Mouse (Mus musculus): Measurements from ENCODE around the gene Map4k1. TPM values are rescaled to one million over a fixed set of nuclear protein-coding genes. Genes with fewer than 3 reads are reported as not detected.

Gene Map4k1
- polyA plus RNA-seq, 1 experiment from 2014 or later: 4.7 TPM

DNA sequence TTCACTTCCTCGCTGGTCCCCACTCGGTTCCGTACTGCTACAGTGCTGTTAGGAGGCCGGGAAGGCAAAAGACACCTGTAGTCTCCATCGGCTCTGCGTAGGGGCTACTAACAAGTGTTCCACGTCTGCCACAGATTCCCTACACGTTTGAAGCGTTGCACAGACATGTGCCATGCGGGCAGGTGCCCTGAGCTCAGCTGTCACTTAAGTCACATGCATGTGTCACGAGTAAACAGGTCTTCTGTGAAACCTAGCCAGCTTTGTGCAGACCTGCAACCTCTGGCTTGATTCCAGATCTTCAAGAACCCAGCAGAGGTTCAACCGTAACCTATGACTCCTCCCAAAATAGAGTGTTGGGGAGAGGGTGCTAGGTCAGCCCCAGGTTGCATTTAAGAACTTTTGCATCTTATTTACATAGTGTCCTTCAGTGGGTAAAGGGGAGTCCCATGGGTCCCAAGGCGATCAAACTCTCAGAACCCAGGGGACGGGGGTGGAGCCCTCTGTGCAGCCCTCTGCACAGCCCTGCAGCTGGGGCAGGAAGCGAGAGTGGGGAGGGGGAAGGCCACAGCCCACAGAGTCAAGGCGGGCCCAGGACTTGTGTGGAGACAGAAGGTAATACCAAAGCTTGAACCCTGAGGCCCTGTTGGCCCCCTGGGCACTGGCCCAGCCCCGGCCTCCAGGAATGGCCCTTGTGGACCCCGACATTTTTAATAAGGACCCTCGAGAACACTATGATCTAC, 594 bp downstream of the Map4k1 start:
- H3K36me3 ChIP-seq (ENCODE audit: inconsistent target): peaks cover 19% of the 10 kb centered on the region
- H3K27ac ChIP-seq: peak overlapping the region; percentile 90
- peak overlapping the region; percentile 100 for H3K4me3 ChIP-seq (ENCODE audit: inconsistent target)
- WGBS (ENCODE audit: missing documents): 6% methylated on average over 19 of the region's 19 CpGs
- H3K79me2 ChIP-seq (ENCODE audit: inconsistent target): peaks cover 42% of the 10 kb centered on the region

DNA sequence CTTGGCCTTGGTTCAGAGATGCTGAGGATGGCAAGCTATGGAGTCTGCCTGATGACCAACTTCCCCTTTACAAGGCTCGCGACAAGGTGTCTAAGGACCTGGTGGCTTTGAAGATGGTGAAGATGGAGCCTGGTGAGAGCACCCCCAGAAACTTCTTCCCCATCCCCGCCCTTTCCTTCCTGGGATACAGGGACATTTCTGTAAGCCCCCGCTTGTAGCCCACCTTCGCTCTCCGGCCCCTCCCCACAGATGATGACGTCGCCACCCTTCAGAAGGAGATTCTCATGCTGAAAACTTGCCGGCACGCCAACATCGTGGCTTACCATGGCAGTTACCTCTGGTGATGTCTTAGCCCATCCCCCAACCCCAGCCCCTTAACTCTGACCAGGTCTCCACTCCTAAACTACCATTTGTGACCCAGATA, 1.3 kb downstream of the Map4k1 start:
- Histone ChIP-seq H3K36me3 (ENCODE audit: inconsistent target) (peaks cover 12% of the 10 kb centered on the region), H3K79me2 (ENCODE audit: inconsistent target) (peaks cover 42% of the 10 kb centered on the region), H3K27ac (peak overlapping the region; percentile 90), H3K4me3 (ENCODE audit: inconsistent target) (peak overlapping the region; percentile 100)
- WGBS (ENCODE audit: missing documents): 13% methylated on average over 11 of the region's 11 CpGs

DNA sequence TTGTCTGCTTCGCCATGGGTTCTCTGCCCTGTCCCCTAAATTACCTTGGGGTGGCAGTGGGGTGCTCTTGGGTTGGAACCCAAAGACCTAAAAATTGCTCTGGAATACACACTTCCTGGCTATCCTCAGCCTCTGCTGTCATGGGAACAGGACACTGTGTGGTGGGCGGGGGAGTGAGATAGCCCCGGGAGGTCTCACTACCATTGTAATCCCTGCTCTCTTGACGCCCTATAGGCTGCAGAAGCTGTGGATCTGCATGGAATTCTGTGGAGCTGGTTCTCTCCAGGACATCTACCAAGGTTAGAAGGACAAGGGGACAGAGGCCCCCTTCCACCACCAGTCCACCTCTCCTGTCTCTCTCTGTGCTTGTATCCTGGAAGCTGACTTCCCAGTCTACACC, 2.0 kb downstream of the Map4k1 start:
- Histone ChIP-seq H3K36me3 (ENCODE audit: inconsistent target) (peaks cover 5% of the 10 kb centered on the region), H3K27ac (no peak overlapping the region), H3K4me3 (ENCODE audit: inconsistent target) (peak overlapping the region; percentile 100; the same call in 1 of the 2 replicates), H3K79me2 (ENCODE audit: inconsistent target) (peaks cover 38% of the 10 kb centered on the region)
- WGBS (ENCODE audit: missing documents): 81% methylated on average over 4 of the region's 4 CpGs

DNA sequence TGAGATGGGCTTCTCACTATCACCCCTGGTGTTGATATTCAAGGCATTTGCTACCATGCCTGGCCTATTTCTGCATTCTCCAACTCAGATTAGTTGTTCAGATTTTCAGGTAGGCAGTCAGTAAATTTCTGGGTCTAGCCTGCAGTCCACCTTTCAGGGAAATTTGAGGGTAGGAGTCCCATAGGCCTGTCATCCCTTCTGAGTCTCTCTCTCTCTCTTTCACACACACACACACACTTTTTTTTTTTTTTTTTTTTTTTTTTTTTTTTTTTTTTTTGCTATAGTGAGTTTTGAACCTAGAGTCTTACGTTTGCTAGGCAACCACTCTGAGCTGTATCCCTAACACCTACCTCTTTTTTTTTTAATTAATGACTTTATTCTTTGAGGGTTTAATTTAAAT, 2.6 kb downstream of the Map4k1 start:
- no peak overlapping the region for H3K4me3 ChIP-seq (ENCODE audit: inconsistent target)
- H3K27ac ChIP-seq: no peak overlapping the region
- no peaks in the 10 kb centered on the region; the same call in 1 of the 2 replicates for H3K36me3 ChIP-seq (ENCODE audit: inconsistent target)
- no CpG with 5 or more reads among the region's 1 CpGs for WGBS (ENCODE audit: missing documents)
- H3K79me2 ChIP-seq (ENCODE audit: inconsistent target): peaks cover 32% of the 10 kb centered on the region

DNA sequence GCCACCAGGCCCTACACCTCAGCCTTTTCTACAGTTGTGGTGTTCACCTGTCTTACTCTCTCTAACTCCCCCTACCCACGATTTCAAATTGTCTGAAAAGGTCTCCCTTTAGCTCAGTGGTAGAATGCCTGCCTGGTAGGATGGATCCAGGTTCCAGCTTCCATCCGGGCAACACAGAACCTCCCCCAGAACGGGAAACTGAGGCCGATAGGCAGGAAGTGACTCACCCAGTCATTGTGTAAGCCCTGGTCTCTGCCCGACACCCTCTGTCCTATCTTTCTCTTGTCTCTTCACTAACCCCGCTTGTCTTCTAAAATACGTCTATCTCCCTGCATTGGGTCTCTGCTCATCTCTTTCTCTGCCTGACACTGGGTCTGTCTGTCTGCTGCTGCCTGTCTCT, 3.4 kb downstream of the Map4k1 start:
- Histone ChIP-seq H3K27ac (no peak overlapping the region), H3K79me2 (ENCODE audit: inconsistent target) (peaks cover 24% of the 10 kb centered on the region), H3K36me3 (ENCODE audit: inconsistent target) (no peaks in the 10 kb centered on the region), H3K4me3 (ENCODE audit: inconsistent target) (no peak overlapping the region)
- 31% methylated on average over 7 of the region's 7 CpGs for WGBS (ENCODE audit: missing documents)

DNA sequence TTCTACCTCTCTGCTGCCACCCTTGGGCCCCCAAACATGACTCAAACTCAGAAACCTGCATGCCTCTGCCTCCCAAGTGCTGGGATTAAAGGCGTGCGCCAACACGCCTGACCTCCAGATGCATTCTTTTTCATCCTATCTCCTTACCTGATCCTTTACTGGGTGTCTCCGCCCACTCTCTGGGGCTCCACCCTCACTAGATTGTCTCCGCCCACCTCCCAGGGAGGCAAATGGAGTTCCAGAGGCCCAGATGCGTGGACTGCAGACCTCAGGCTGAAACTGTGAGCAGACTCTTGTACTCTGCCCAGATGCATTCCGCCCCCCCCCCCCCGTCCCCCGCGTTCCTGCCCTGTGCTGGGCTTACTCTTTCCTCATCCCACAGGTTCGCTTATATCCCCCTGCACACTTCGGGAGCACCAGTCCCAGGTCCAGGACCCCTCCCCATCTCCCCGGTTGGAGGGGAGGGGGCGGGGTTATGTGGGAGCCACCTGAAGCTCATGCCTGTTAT, 9.0 kb downstream of the Map4k1 start:
- 89% methylated on average over 14 of the region's 14 CpGs for WGBS (ENCODE audit: missing documents)
- Histone ChIP-seq H3K79me2 (ENCODE audit: inconsistent target) (no peaks in the 10 kb centered on the region), H3K4me3 (ENCODE audit: inconsistent target) (no peak overlapping the region), H3K27ac (no peak overlapping the region), H3K36me3 (ENCODE audit: inconsistent target) (no peaks in the 10 kb centered on the region)

DNA sequence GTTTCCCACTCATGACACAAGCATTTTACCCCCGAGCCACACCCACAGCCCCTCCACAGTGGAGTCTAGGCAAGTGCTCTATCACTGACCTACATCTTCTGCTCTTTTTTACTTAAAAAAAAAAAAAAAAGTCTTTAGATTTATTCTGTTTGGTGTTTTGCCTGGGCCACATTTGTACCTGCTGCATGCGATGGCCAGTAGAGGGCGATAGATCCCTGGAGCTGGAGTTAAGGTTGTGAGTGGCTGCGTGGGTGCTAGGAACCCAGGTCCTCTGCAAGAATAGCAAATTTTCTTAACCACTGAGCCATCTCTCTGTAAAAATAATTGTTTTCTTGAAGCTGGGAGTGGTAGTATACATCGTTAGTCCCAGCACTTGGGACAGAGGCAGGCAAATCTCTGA, 9.8 kb downstream of the Map4k1 start:
- 94% methylated on average over 5 of the region's 5 CpGs for WGBS (ENCODE audit: missing documents)
- no peak overlapping the region for H3K4me3 ChIP-seq (ENCODE audit: inconsistent target)
- H3K36me3 ChIP-seq (ENCODE audit: inconsistent target): no peaks in the 10 kb centered on the region
- no peak overlapping the region for H3K27ac ChIP-seq
- no peaks in the 10 kb centered on the region for H3K79me2 ChIP-seq (ENCODE audit: inconsistent target)

DNA sequence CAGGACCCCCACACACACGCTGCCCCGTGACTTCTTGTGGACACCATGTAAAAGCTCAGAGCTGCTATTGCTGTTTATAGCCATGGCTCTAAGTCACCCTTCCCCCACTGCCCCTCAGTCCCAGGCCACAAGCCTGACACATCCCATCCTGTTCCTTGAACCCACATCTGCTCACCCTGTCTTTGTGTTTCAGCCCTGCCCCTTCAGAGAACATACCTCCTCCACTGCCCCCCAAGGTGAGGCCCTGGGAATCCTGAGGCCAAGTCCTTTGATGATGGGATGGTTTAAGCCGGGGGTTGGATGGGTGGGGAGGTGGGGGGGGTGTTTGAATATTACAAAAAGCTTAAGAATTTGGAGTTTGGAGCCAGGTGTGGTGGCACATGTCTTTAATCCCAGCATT, 11.1 kb downstream of the Map4k1 start:
- 100% methylated on average over 3 of the region's 3 CpGs for WGBS (ENCODE audit: missing documents)
- Histone ChIP-seq H3K27ac (no peak overlapping the region), H3K4me3 (ENCODE audit: inconsistent target) (no peak overlapping the region), H3K79me2 (ENCODE audit: inconsistent target) (no peaks in the 10 kb centered on the region), H3K36me3 (ENCODE audit: inconsistent target) (no peaks in the 10 kb centered on the region)

DNA sequence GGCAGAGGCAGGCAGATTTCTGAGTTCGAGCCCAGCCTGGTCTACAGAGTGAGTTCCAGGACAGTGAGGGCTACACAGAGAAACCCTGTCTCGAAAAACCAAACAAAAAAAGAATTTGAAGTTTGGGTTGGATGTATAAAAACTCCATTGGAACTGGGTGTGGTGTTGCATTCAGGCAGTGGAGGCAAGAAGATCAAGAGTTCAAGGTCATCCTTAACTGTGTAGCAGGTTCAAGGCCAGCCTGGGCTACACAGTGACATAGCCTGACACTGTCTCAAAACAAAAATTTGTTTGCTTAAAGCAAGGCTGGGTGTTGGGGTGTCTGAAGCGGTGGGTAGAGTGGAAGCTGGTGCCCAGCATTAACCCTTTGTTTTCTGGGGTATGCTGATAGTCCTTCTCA, 11.6 kb downstream of the Map4k1 start:
- H3K4me3 ChIP-seq (ENCODE audit: inconsistent target): no peak overlapping the region

DNA sequence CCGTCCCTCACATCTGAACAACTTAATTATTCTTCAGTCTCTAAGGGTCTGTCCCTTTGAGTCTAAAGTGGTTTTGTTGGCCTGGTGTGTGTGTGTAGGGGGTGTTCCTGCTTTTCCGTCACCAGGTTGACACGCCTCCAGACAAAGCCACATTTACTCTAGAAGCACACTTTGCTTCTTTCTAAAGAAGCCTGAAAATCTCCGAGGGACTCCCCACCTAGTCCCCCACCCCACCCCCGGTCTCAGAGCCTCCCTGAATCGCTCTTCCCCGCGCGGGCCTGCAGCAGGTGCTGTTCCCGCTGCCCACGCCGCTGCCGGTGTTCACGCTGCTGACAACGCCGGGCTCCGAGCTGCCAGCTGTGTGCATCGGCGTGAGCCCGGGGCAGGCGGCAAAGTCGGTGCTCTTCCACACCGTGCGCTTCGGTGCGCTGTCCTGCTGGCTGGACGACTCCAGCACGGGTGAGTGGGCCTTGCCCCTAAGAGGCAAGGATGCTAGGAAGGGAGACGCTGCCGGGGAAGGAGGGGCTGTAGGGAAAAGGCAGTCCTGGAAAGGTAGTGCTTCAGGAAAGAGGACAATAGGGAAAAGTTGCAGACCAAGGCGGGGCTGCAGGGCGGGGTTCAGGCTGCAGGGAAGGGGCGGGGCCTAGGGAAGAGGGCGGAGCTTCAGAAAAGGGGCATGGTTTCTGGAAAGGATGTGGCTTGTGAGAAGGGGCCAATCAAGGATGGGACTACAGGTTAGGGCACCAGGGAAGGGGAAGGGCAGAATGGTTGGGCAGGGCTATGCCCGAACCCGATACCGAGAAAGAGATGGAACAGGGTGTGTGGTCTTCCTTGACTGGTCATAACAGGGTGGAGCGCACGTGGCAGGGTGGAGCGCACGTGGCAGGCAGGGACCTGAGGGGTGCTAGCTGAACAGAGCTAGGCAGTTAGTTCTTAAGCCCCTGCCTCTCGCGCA, 19.1 kb downstream of the Map4k1 start:
- Histone ChIP-seq H3K4me3 (ENCODE audit: inconsistent target) (no peak overlapping the region), H3K36me3 (ENCODE audit: inconsistent target) (no peaks in the 10 kb centered on the region), H3K79me2 (ENCODE audit: inconsistent target) (no peaks in the 10 kb centered on the region), H3K27ac (no peak overlapping the region)
- WGBS (ENCODE audit: missing documents): 20% methylated on average over 41 of the region's 43 CpGs

More for the DNA sequence above, 11.6 kb downstream of the Map4k1 start:
- WGBS (ENCODE audit: missing documents): 89% methylated on average over 3 of the region's 3 CpGs
- H3K36me3 ChIP-seq (ENCODE audit: inconsistent target): no peaks in the 10 kb centered on the region
- no peak overlapping the region for H3K27ac ChIP-seq
- H3K79me2 ChIP-seq (ENCODE audit: inconsistent target): no peaks in the 10 kb centered on the region

DNA sequence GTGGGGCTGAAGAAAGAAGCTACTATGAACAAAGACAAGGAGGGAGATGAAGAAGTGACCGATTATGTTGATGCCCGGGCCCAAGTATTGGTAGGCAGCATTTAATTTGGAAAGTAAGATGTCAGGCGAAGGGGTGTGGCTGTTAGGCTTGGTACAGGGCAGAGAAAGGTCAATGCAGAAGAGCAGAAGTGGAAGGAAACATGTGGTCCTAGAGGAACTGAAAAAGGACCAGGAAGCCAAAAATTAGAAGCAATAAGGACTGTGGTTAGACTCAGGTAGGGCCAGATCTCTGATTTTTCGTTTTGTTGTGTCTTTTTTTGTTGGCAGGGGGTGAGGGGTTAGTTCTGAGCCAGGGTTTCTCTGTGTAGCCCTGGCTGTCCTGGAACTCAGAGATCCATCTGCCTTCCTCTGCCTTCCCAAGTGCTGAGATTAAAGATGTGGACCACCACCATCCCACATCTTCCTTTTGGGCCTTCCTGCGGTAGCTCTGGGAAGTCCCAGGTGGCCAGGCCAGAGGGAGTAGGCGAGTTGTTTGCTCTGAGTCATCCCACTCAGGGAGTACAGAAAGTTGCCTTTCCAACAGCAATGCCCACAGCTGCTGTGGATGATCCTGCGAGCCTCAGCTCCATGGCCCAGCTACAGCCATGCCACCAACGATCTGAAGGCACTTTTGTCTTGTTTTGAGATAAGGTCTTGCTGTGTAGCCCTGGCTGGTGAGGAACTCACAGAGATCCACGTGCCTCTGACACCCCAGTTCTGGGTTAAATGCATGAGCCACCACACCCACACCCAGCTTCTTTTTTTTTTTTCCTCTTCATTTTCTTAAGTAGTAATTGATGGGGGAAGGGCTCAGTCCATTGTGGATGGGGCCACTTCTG, 25.6 kb downstream of the Map4k1 start:
- Histone ChIP-seq H3K79me2 (ENCODE audit: inconsistent target) (no peaks in the 10 kb centered on the region), H3K4me3 (ENCODE audit: inconsistent target) (no peak overlapping the region), H3K27ac (peak overlapping the region; percentile 71), H3K36me3 (ENCODE audit: inconsistent target) (no peaks in the 10 kb centered on the region)
- WGBS (ENCODE audit: missing documents): 37% methylated on average over 9 of the region's 9 CpGs

DNA sequence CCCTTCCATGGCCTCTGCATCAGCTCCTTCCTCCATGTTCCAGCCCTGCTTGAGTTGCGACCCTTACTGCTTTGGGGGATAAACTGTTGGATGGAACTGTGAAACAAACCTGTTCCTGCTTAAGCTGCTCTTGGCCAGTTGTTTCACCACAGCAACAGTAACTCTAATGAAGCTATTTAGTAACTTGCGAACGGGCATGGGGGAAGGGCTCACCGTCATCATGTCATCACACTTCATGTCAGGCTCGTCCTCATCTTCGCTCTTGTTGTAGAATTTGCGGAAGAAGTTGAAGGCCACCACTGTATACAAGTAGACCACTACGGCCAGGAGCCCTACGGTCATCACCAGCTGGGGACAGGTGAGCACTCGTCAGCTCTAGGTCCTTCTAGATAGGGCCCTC, 26.3 kb downstream of the Map4k1 start:
- Histone ChIP-seq H3K4me3 (ENCODE audit: inconsistent target) (no peak overlapping the region), H3K36me3 (ENCODE audit: inconsistent target) (no peaks in the 10 kb centered on the region), H3K27ac (peak overlapping the region; percentile 71; the same call in 1 of the 2 replicates), H3K79me2 (ENCODE audit: inconsistent target) (no peaks in the 10 kb centered on the region)
- WGBS (ENCODE audit: missing documents): 81% methylated on average over 10 of the region's 10 CpGs

DNA sequence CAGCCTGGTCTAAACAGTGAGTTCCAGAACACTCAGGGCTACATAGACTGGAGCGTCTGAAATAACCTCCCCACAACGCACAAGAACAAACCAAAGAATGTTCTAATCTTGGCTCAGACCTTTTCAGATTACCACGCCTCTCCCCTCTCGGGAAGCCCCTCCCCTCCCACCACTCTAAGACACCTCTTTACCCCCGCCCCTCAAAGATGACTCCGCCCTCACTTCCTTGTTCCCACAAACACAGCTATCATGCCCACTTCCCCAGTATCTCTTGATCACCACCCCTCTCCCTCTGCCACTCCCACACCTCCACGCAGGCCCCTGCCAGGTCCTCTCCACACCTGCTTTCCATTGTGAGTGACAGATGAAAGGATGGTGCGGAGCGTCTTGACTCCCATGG, 26.9 kb downstream of the Map4k1 start:
- no peak overlapping the region for H3K4me3 ChIP-seq (ENCODE audit: inconsistent target)
- no peaks in the 10 kb centered on the region for H3K36me3 ChIP-seq (ENCODE audit: inconsistent target)
- no peaks in the 10 kb centered on the region for H3K79me2 ChIP-seq (ENCODE audit: inconsistent target)
- H3K27ac ChIP-seq: no peak overlapping the region
- WGBS (ENCODE audit: missing documents): 59% methylated on average over 9 of the region's 9 CpGs

DNA sequence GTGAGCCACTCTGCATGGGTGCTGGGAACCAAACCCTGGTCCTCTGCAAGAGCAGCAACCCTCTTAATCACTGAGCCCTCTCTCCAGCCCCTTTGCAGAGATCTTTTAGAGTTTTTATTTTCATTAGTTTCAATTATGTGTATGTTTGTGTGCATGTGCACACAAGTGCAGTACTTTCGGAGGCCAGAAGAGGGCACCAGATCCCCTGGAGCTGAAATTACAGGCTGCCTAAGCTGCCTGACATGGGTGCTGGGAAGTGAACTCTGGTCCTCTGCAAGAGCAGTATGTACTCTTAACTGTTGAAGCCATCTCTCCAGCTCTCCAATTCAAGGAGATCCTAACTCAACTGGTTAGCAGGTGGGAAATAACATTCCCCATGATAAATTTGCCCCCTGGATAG, 33.1 kb downstream of the Map4k1 start:
- Histone ChIP-seq H3K36me3 (ENCODE audit: inconsistent target) (no peaks in the 10 kb centered on the region), H3K4me3 (ENCODE audit: inconsistent target) (no peak overlapping the region), H3K27ac (no peak overlapping the region), H3K79me2 (ENCODE audit: inconsistent target) (no peaks in the 10 kb centered on the region)
- WGBS (ENCODE audit: missing documents): 91% methylated on average over 1 of the region's 1 CpGs
